Mouse (Mus musculus): Measurements from ENCODE around the gene Egfr. TPM values are rescaled to one million over a fixed set of nuclear protein-coding genes. Genes with fewer than 3 reads are reported as not detected.

The Egfr gene
- polyA plus RNA-seq, 1 experiment from 2014 or later, result 6.7 TPM

GRCm38 (mm10) chr11:16886152-16886551 is 134.1 kb downstream of the Egfr start:
- ATAC-seq (ENCODE audit: low FRiP score), result no peak
- no peak overlapping the region for H3K9ac ChIP-seq
- WGBS, result 73% methylated on average over 6 of the region's 6 CpGs
- H3K27ac ChIP-seq, result no peak overlapping the region
- no peak overlapping the region for H3K4me3 ChIP-seq
- H3K9me3 ChIP-seq (replicated peaks), result no peaks in the 10 kb centered on the region
- H3K36me3 ChIP-seq, result no peaks in the 10 kb centered on the region
- H3K4me2 ChIP-seq (replicated peaks), result no peak overlapping the region
- H3K27me3 ChIP-seq, result no peaks in the 10 kb centered on the region
- no peaks in the 10 kb centered on the region for H3K4me1 ChIP-seq

DNA sequence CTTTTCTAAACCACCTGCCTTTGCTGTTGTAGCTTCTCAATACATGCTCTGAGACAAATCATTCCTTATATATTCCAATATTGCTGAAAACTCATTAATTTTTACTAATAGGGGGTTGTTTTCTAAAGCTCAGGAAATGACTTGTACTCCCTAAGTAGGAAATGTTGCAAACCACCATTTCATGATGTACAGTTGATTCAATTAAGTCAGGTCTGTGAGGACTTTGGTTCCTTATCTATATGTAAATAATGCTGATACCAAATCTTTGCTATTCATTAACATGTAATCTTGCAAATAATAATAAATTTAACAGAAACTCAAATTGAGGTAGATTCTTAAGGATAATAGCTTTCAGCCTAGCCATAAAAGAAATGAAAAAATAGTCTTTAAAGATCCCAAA is 136.1 kb downstream of the Egfr start:
- Histone ChIP-seq H3K27me3 (no peaks in the 10 kb centered on the region), H3K4me2 (replicated peaks) (no peak overlapping the region), H3K9me3 (replicated peaks) (no peaks in the 10 kb centered on the region), H3K27ac (no peak overlapping the region), H3K36me3 (no peaks in the 10 kb centered on the region), H3K4me1 (no peaks in the 10 kb centered on the region), H3K4me3 (no peak overlapping the region), H3K9ac (no peak overlapping the region)
- no peak for ATAC-seq (ENCODE audit: low FRiP score)

DNA sequence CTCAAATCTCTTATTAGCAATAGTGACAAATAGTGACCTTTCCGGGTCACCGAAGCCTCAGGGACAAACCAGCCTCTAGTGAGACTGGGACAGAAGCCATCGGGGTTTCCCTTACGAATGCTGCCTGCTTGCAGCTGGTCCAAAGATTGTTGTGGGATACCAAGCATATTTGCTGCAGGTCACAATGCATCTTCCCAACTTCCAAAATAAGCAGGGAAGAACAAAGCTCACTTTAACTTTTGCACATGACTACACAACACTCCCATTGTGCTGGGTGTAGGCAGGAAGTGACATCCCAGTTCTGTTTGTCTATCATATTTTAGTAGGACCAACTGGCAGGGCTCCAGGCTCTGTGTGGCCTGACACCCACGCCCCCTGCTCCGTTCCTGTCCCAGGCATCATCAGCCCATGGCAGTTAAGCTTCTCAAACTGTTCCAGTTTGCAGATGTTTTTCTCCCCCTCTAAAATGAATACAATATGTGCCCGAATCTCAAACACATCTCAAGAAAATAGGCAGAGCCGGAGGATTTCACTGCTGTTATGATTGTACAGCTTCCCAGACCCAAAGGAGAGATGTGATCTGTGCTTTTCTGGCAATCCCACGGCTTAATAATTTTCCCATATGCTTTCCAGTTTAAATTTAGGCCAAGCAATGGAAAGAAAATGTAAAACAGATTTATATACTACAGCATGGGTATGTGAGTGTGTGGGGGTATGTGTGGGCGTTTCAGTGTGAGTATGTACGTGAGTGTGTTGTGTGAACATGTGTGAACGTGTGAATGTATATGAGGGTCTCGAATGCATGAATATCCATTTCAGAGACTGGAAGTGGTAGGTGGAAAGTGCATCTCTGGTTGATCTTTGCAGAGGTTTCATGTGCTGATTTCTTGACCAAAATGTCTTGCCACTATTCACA is 143.7 kb downstream of the Egfr start:
- WGBS, result 63% methylated on average over 13 of the region's 13 CpGs
- no peak for ATAC-seq (ENCODE audit: low FRiP score)
- H3K4me2 ChIP-seq (replicated peaks), result no peak overlapping the region

GRCm38 (mm10) chr11:16897681-16898080 is 145.7 kb downstream of the Egfr start:
- no peak overlapping the region for H3K4me3 ChIP-seq
- no peaks in the 10 kb centered on the region for H3K36me3 ChIP-seq
- H3K9me3 ChIP-seq (replicated peaks), result no peaks in the 10 kb centered on the region
- H3K27me3 ChIP-seq, result no peaks in the 10 kb centered on the region
- no peak for ATAC-seq (ENCODE audit: low FRiP score)
- H3K4me2 ChIP-seq (replicated peaks), result no peak overlapping the region
- H3K4me1 ChIP-seq, result peaks cover 4% of the 10 kb centered on the region; the same call in 1 of the 2 replicates
- WGBS, result 89% methylated on average over 2 of the region's 2 CpGs
- no peak overlapping the region for H3K9ac ChIP-seq
- no peak overlapping the region for H3K27ac ChIP-seq

More for the DNA sequence above, 143.7 kb downstream of the Egfr start:
- no peaks in the 10 kb centered on the region for H3K27me3 ChIP-seq
- H3K4me1 ChIP-seq, result peaks cover 4% of the 10 kb centered on the region; the same call in 1 of the 2 replicates
- H3K9me3 ChIP-seq (replicated peaks), result no peaks in the 10 kb centered on the region
- no peak overlapping the region for H3K4me3 ChIP-seq
- no peak overlapping the region for H3K27ac ChIP-seq
- no peak overlapping the region for H3K9ac ChIP-seq
- H3K36me3 ChIP-seq, result no peaks in the 10 kb centered on the region

DNA sequence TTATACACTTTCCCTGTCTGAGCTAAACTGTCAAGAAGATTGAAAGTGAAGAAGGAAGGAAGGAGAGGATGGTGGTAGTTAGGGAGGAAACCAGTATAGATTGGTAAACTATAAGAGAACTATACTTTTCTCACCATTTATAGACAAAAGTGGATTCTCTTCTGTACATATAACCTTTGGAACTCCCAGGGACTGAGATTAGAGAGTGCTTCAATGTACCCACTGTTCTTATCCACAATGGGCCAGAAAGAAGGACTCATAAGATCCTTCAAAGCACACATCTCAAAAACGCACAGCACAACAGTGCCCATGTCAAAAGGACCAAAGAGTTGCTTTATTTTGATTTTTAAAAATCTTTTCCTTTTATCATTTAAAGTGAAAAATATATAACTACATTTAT is 148.2 kb downstream of the Egfr start:
- Histone ChIP-seq H3K4me2 (replicated peaks) (no peak overlapping the region), H3K36me3 (no peaks in the 10 kb centered on the region), H3K4me1 (peaks cover 4% of the 10 kb centered on the region; the same call in 1 of the 2 replicates), H3K9me3 (replicated peaks) (no peaks in the 10 kb centered on the region), H3K27me3 (no peaks in the 10 kb centered on the region), H3K9ac (no peak overlapping the region), H3K4me3 (no peak overlapping the region), H3K27ac (no peak overlapping the region)
- WGBS, result 82% methylated on average over 1 of the region's 1 CpGs
- ATAC-seq (ENCODE audit: low FRiP score), result no peak

GRCm38 (mm10) chr11:16900653-16901416 is 148.8 kb downstream of the Egfr start:
- whole genome bisulfite sequencing, result 90% methylated on average over 8 of the region's 8 CpGs
- no peak for ATAC-seq (ENCODE audit: low FRiP score)
- H3K4me2 ChIP-seq (replicated peaks), result no peak overlapping the region
- H3K4me3 ChIP-seq, result no peak overlapping the region
- H3K36me3 ChIP-seq, result no peaks in the 10 kb centered on the region
- H3K9me3 ChIP-seq (replicated peaks), result no peaks in the 10 kb centered on the region
- no peak overlapping the region for H3K27ac ChIP-seq
- no peaks in the 10 kb centered on the region for H3K27me3 ChIP-seq
- H3K9ac ChIP-seq, result no peak overlapping the region
- H3K4me1 ChIP-seq, result no peaks in the 10 kb centered on the region

- WGBS, result 80% methylated on average over 8 of the region's 8 CpGs
- no peak overlapping the region for H3K4me2 ChIP-seq (replicated peaks)
Observed at GRCm38 (mm10) chr11:16904302-16905011, 152.5 kb downstream of the Egfr start.

DNA sequence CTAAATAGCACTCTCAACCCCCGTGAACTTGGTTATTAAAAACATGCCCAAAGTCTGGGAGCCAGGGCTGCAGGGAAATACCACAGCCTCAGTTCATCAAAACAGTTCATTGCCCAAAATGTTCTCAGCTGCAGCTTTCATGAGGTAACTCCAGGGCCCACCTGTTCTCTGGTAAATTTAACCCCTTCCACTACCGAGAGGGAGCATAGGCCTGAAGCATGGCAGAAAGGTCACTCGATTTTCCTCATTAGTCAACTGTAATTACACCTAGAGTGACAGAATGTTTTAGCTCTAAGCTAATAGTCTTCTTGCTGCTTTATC is 153.0 kb downstream of the Egfr start:
- Histone ChIP-seq H3K4me1 (no peaks in the 10 kb centered on the region), H3K9me3 (replicated peaks) (no peaks in the 10 kb centered on the region), H3K9ac (no peak overlapping the region), H3K27ac (no peak overlapping the region), H3K4me2 (replicated peaks) (no peak overlapping the region), H3K4me3 (no peak overlapping the region), H3K36me3 (no peaks in the 10 kb centered on the region), H3K27me3 (no peaks in the 10 kb centered on the region)
- 60% methylated on average over 3 of the region's 3 CpGs for WGBS
- no peak for ATAC-seq (ENCODE audit: low FRiP score)

More at GRCm38 (mm10) chr11:16904302-16905011, 152.5 kb downstream of the Egfr start:
- Histone ChIP-seq H3K4me1 (no peaks in the 10 kb centered on the region), H3K36me3 (no peaks in the 10 kb centered on the region), H3K9ac (no peak overlapping the region), H3K27ac (no peak overlapping the region), H3K9me3 (replicated peaks) (no peaks in the 10 kb centered on the region), H3K4me3 (no peak overlapping the region), H3K27me3 (no peaks in the 10 kb centered on the region)
- no peak for ATAC-seq (ENCODE audit: low FRiP score)

DNA sequence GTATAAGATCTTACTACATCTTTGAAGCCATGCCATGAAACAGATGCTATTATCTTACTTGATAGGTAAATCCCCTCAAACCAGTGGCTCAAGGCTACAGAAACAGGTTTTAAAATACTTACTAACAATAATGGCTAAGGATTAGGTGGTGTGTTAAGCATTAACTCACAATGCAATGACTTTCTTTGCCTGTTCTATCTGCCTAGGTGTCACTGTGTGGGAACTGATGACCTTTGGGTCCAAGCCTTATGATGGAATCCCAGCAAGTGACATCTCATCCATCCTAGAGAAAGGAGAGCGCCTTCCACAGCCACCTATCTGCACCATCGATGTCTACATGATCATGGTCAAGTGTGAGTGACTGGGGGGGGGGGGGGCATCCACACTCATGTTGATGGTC is 154.5 kb downstream of the Egfr start:
- ATAC-seq (ENCODE audit: low FRiP score), result no peak
- 93% methylated on average over 2 of the region's 2 CpGs for WGBS

DNA sequence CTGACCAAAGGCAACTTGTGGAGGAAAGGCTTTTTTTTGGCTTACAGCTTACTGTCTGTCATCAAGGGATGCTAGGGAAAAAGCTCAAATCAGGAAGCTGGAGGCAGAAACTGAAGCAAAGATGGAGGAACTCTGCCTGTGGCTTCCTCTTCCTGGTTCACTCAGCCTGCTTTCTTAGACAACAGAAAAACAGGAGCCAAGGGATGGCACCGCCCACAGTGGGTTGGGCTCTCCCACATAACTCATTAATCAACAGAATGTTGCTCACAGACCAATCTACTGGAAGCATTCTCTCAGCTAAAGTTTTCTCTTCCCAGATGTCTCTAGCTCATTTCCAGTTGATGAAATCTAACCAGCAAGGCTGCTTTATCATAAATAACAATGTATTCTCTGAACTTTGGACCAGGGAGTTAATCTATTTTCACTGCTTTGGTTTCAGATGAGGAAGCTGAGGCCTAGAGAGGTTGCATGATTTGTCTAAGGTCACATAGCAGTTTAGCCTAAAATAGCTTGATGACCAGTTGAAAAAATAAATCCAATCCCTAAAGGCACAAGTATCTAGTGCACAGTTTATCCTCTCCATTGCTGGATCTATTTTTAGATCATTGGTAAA is 155.6 kb downstream of the Egfr start:
- Histone ChIP-seq H3K4me2 (replicated peaks) (no peak overlapping the region), H3K9me3 (replicated peaks) (no peaks in the 10 kb centered on the region), H3K4me3 (no peak overlapping the region), H3K27ac (no peak overlapping the region), H3K4me1 (no peaks in the 10 kb centered on the region), H3K36me3 (no peaks in the 10 kb centered on the region), H3K9ac (no peak overlapping the region), H3K27me3 (no peaks in the 10 kb centered on the region)
- ATAC-seq (ENCODE audit: low FRiP score), result no peak
- 89% methylated on average over 1 of the region's 1 CpGs for WGBS

More for the DNA sequence above, 154.5 kb downstream of the Egfr start:
- H3K4me3 ChIP-seq, result no peak overlapping the region
- H3K36me3 ChIP-seq, result no peaks in the 10 kb centered on the region
- H3K27ac ChIP-seq, result no peak overlapping the region
- no peaks in the 10 kb centered on the region for H3K27me3 ChIP-seq
- H3K4me1 ChIP-seq, result no peaks in the 10 kb centered on the region
- no peak overlapping the region for H3K4me2 ChIP-seq (replicated peaks)
- no peak overlapping the region for H3K9ac ChIP-seq
- H3K9me3 ChIP-seq (replicated peaks), result no peaks in the 10 kb centered on the region

GRCm38 (mm10) chr11:16914756-16915155 is 162.8 kb downstream of the Egfr start:
- H3K4me2 ChIP-seq (replicated peaks), result no peak overlapping the region
- WGBS, result 72% methylated on average over 3 of the region's 3 CpGs
- ATAC-seq (ENCODE audit: low FRiP score), result no peak

DNA sequence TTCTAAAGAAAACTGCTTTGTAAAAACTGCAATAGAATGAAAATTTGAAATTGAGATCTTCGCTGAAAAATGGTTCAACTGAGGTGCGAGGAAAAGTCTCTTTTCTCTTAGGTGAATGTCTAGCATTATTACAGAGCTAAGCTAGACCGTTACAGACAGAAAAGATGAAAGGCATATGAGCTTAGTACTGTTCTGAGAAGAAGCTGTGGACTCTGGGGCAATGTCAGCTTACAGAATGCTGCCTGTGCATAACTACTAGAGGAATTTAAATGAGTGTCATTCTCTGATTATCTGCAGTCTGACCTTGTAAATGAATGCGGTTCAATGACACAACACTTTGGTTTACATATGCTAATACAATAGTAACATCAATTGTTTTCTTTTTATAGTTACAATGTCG is 163.8 kb downstream of the Egfr start:
- H3K4me3 ChIP-seq, result no peak overlapping the region
- H3K27me3 ChIP-seq, result no peaks in the 10 kb centered on the region
- H3K27ac ChIP-seq, result no peak overlapping the region
- ATAC-seq (ENCODE audit: low FRiP score), result no peak
- H3K4me2 ChIP-seq (replicated peaks), result no peak overlapping the region
- 75% methylated on average over 5 of the region's 5 CpGs for WGBS
- no peaks in the 10 kb centered on the region for H3K9me3 ChIP-seq (replicated peaks)
- H3K9ac ChIP-seq, result no peak overlapping the region
- H3K36me3 ChIP-seq, result no peaks in the 10 kb centered on the region
- no peaks in the 10 kb centered on the region for H3K4me1 ChIP-seq

More at GRCm38 (mm10) chr11:16914756-16915155, 162.8 kb downstream of the Egfr start:
- no peaks in the 10 kb centered on the region for H3K36me3 ChIP-seq
- H3K9ac ChIP-seq, result no peak overlapping the region
- no peak overlapping the region for H3K27ac ChIP-seq
- no peaks in the 10 kb centered on the region for H3K27me3 ChIP-seq
- no peak overlapping the region for H3K4me3 ChIP-seq
- no peaks in the 10 kb centered on the region for H3K4me1 ChIP-seq
- H3K9me3 ChIP-seq (replicated peaks), result no peaks in the 10 kb centered on the region

All from hindbrain, embryonic 12.5 days (tissue).